Mouse (Mus musculus) C2C12 (cell line): Measurements from ENCODE around the gene Nupr1. TPM values are rescaled to one million over a fixed set of nuclear protein-coding genes. Genes with fewer than 3 reads are reported as not detected.

Experiments
- H3K27me3 ChIP-seq: one replicate; pipeline ENCODE4 v1.6.1; 2011; ENCODE audit not compliant: control insufficient read depth, insufficient read depth, insufficient read length
- H3K36me3 ChIP-seq: one replicate; pipeline ENCODE4 v1.6.1; 2011; ENCODE audit not compliant: control insufficient read depth, insufficient read depth
- H3K4me3 ChIP-seq: one replicate; pipeline ENCODE4 v1.5.1; 2011; ENCODE audit warnings: mild to moderate bottlenecking, control low read depth; ENCODE audit not compliant: poor library complexity, insufficient read depth, severe bottlenecking
- H3K79me2 ChIP-seq: one replicate; pipeline ENCODE4 v1.6.1; 2011; ENCODE audit not compliant: control insufficient read depth, insufficient read depth
- H3K79me3 ChIP-seq: one replicate; pipeline ENCODE4 v1.6.1; 2011; ENCODE audit warnings: low read depth, control low read depth
- H3ac ChIP-seq: one replicate; pipeline ENCODE3; 2011; ENCODE audit warnings: low read depth; ENCODE audit not compliant: control insufficient read depth, insufficient read length
- CEBPB ChIP-seq: IDR thresholded peaks from one replicate; pipeline ENCODE4 v1.6.1; 2011; ENCODE audit warnings: low read depth, mild to moderate bottlenecking, control low read depth, moderate library complexity
- CTCF ChIP-seq: IDR thresholded peaks from one replicate; pipeline ENCODE4 v1.5.1; 2011; ENCODE audit not compliant: control insufficient read depth, insufficient read depth, insufficient read length
- FOSL1 ChIP-seq: IDR thresholded peaks from one replicate; pipeline ENCODE4 v1.8.0; 2011; ENCODE audit warnings: mild to moderate bottlenecking, low read length; ENCODE audit not compliant: poor library complexity, insufficient read depth, severe bottlenecking
- MAX ChIP-seq: IDR thresholded peaks from one replicate; pipeline ENCODE4 v1.6.1; 2011; ENCODE audit warnings: mild to moderate bottlenecking, control low read depth
- MYOD1 ChIP-seq: IDR thresholded peaks from one replicate; pipeline ENCODE4 v1.6.1; 2011; ENCODE audit warnings: low read depth; ENCODE audit not compliant: control insufficient read depth, insufficient read length
- MYOG ChIP-seq: IDR thresholded peaks from one replicate; pipeline ENCODE4 v1.6.1; 2011; ENCODE audit not compliant: control insufficient read depth, insufficient read length; ENCODE audit errors: extremely low read depth
- USF1 ChIP-seq: IDR thresholded peaks from one replicate; pipeline ENCODE4 v1.6.1; 2011; ENCODE audit warnings: low read depth, mild to moderate bottlenecking, control low read depth, moderate library complexity
- polyA plus RNA-seq: library from polyadenylated mRNA; unstranded; fragments of >200 nt; fragmentation: generic; extraction: Trizol; gene quantifications from one replicate; pipeline ENCODE4 v1.2.1, GENCODE M21; 2012; ENCODE audit warnings: missing spikeins

The Nupr1 gene
- polyA plus RNA-seq, 1 experiment, result 49.9 TPM

DNA sequence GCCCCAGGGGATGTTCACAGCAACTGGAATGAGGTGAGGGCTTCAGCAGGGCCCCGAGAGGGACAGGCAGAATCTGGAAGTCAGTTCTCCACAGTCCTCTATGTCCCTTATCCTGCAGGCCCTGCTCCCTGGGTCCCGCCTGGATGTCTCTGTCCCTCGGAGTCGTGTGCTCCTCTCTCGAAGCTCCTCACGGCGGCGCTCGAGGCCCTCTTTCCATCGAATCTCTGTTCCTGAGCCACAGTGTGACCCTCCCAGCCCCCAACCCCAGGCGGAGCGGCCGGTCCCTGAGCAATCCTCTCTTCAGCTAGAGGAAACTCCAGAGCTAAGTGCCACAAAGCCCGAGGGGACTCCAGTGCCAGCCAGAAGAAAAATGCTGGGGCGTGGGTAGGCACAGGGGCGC lies 42.9 kb downstream of the Nupr1 start:
- Histone ChIP-seq H3K79me2 (no peaks in the 10 kb centered on the region), H3K27me3 (no peaks in the 10 kb centered on the region), H3ac (no peak overlapping the region), H3K4me3 (no peak overlapping the region), H3K36me3 (no peaks in the 10 kb centered on the region), H3K79me3 (no peaks in the 10 kb centered on the region)
- TF ChIP-seq MYOG (no peak), CTCF (peak; percentile 36)

DNA sequence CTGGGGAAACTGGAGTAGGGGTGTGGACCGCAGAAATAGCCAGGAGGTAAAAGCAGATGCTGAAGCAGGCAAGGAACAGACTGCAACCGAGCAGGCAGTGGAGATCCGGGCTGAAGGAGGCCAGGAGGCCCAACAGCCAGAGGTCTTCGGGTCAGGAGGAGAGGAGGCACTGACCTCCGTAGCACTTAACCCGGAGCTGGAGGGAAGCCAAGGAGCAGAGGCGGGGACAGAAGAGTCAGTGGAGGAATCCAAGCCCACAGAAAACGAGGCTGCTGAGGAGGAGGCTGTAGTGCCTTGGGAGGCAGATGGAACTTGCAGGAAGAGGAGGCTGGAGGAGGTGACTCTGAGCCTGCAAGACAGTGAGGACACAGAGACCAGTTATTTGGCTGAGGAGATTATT lies 43.8 kb downstream of the Nupr1 start:
- no peaks in the 10 kb centered on the region for H3K36me3 ChIP-seq
- no peaks in the 10 kb centered on the region for H3K79me2 ChIP-seq
- TF ChIP-seq MYOG, result no peak
- no peak for TF ChIP-seq MAX
- no peak for TF ChIP-seq USF1
- no peak for TF ChIP-seq FOSL1
- TF ChIP-seq MYOD1, result no peak
- TF ChIP-seq CTCF, result no peak
- TF ChIP-seq CEBPB, result no peak
- no peak overlapping the region for H3ac ChIP-seq
- H3K4me3 ChIP-seq, result no peak overlapping the region
- no peaks in the 10 kb centered on the region for H3K79me3 ChIP-seq
- no peaks in the 10 kb centered on the region for H3K27me3 ChIP-seq

DNA sequence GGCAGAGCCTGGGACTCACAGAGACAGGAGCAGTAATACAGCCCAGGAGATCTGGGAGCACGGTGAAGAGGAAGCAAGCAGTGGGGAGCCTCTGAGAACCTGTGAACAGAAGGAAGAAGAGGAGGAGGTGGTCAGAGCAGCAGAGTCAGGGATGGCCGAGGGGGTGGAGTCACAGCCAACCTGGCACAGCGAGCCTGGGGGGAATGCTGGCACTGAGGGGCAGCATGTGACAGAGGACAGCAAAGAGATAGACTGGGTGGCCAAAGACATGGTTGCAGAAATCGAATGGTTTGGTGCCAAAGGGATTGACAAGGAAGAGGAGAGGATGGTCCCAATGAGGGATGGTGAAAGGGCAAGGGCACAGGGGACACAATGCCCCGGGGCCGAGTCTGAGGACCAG lies 44.9 kb downstream of the Nupr1 start, which contains the start of gene Cln3:
Gene Cln3, minus strand, starts transcription at position 101 of the 400 bp plus-strand sequence.
- TF ChIP-seq MAX (no peak), MYOD1 (no peak), MYOG (no peak), FOSL1 (no peak), CEBPB (no peak), CTCF (no peak), USF1 (no peak)
- no peaks in the 10 kb centered on the region for H3K79me2 ChIP-seq
- no peaks in the 10 kb centered on the region for H3K27me3 ChIP-seq
- no peak within 1 kb of the TSS for H3K4me3 ChIP-seq
- no peaks in the 10 kb centered on the region for H3K79me3 ChIP-seq
- H3K36me3 ChIP-seq, result no peaks in the 10 kb centered on the region
- H3ac ChIP-seq, result no peak within 1 kb of the TSS

DNA sequence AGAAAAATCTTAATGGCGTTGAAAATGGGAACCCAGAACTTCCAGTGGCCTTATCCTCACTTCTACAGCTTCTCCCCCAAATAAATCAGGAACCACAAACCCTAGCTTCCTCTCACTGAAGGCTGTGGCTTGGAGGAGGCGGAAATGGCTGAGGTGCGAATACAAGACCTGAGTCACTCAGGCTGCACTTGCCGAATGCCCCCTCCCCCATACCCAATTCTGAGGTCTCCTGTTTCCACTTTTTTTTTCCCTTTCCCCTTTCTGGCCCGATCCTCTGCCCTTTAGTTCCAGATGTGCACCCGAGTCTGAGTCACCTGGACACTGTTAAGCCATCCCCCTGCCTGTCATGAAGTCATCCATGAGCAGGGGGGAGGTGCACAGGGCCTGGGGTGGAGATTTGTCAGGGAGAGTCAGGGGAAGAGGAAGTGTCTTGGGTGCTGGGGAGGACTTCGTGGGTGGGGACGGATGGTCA lies 46.1 kb downstream of the Nupr1 start, which contains the start of gene Apobr:
Gene Apobr, plus strand, starts transcription at position 437 of the 472 bp plus-strand sequence.
- H3ac ChIP-seq, result no peak within 1 kb of the TSS
- H3K79me3 ChIP-seq, result no peaks in the 10 kb centered on the region
- no peaks in the 10 kb centered on the region for H3K79me2 ChIP-seq
- H3K4me3 ChIP-seq, result no peak within 1 kb of the TSS
- no peaks in the 10 kb centered on the region for H3K27me3 ChIP-seq
- TF ChIP-seq USF1 (no peak), MAX (no peak), MYOD1 (no peak), FOSL1 (no peak), MYOG (no peak), CTCF (no peak), CEBPB (no peak)
- no peaks in the 10 kb centered on the region for H3K36me3 ChIP-seq

DNA sequence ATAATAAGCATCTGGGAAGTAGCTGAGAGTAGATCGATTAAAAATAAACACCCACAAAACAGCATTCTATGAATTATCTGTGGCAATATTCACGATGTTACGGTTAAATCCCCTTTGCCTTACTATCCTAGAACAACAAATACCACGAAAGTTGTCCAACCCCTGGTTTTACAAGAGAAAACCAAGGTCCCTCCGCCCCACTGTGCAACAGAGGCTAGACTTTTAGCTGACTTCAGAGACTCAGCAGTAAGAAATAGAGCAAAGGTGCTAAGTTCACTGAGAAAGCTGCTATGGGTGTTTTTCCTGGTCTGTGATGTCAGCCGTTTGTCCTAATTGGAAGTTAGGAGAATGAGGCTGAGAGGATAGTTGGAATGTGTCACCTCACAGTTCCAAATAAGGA lies 46.9 kb downstream of the Nupr1 start:
- H3ac ChIP-seq, result no peak overlapping the region
- H3K27me3 ChIP-seq, result no peaks in the 10 kb centered on the region
- H3K4me3 ChIP-seq, result no peak overlapping the region
- H3K36me3 ChIP-seq, result no peaks in the 10 kb centered on the region
- TF ChIP-seq CTCF (no peak), FOSL1 (no peak), CEBPB (no peak), MAX (no peak), MYOD1 (no peak), USF1 (no peak), MYOG (no peak)
- no peaks in the 10 kb centered on the region for H3K79me2 ChIP-seq
- no peaks in the 10 kb centered on the region for H3K79me3 ChIP-seq

DNA sequence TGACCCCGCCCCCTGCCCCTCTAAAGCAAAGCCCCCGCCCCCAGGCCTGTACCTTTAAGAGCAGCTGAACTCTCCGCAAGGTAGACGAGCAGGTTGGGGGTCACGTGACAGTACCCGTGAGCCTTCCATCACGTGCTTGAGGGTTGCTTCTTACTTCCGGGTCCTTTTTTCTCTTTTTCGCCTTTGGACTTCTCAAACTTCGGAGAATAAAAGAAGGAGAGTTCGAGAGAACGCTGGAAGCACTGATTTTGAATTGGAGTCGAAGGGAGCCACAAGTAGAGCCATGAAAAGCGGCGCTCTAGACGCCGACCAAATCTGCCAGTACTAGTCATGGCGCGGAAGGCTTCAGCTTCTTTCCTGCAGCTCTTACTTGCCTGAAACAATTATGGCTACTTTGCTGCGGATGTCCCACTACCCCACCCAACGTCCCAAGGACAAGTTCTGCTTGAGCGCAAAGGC lies 47.4 kb downstream of the Nupr1 start:
- H3K4me3 ChIP-seq, result no peak overlapping the region
- no peaks in the 10 kb centered on the region for H3K79me3 ChIP-seq
- H3K79me2 ChIP-seq, result no peaks in the 10 kb centered on the region
- H3K36me3 ChIP-seq, result no peaks in the 10 kb centered on the region
- TF ChIP-seq USF1 (peak; percentile 93), MAX (no peak)
- H3ac ChIP-seq, result no peak overlapping the region
- H3K27me3 ChIP-seq, result no peaks in the 10 kb centered on the region
